Mouse (Mus musculus) cerebellum, adult 11 months (tissue): ENCODE measurements around the gene Nusap1.
A peak's percentile ranks its signal among the peaks of the same experiment; 100 is the strongest.
"Not testable (repeated sequence)": the region's sequence is repeated elsewhere in the genome, so short reads cannot be mapped to it uniquely, and the experiment has no call there.

ENCODE experiments used
- DNase-seq: peaks from one replicate; pipeline ENCODE4 v3.0.0; 2022

Nusap1 gene

DNA sequence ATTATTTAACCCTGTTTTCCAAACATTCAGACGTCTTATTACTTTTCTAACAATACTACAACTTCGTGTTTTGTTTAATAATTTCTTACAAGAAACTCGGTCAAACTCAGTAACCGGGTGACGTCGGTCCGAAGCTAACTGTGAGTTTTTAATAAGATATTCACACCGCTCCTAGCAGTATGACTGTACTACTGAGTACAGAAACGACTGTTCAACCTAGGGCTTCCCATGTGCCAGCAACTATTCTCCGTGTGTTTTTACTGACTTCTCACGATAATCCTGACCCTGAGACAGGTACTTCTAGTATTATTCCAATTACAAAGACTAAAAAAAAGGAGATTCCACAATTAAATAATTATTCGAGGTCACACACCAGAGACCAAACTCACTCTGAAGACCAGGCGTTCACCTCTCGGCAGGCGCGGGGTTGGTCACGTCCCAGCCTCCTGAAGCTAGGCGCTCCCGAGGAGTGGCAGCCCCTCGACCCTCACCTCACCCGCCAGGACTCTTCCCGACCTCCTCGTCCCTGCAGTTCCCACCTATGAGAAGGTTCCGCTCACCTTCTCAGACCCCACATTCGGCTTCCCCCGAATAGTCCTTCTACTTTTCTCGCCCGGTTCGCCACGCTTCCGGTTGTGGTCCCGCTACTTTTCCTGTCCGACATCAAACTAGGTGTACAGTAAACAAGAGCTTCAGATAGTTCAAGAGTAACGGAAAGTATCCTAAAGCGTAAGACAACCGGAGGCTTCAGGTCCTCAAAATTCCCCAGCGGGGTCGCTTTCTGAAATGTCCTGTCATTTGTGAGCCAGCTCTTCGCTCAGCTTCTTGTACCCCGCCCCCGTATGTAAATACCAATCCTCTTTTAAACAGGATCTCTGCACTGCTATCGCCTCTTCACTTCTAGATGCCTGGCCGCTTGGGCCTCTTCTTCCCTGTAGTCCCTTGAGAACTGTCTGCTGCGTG is 44.4 kb downstream of the Nusap1 start, which contains the start of gene Ndufaf1:
TSS of gene Ndufaf1 (minus strand) at position 608 of the 963 bp plus-strand sequence.
- peak; percentile 77 for DNase-seq

DNA sequence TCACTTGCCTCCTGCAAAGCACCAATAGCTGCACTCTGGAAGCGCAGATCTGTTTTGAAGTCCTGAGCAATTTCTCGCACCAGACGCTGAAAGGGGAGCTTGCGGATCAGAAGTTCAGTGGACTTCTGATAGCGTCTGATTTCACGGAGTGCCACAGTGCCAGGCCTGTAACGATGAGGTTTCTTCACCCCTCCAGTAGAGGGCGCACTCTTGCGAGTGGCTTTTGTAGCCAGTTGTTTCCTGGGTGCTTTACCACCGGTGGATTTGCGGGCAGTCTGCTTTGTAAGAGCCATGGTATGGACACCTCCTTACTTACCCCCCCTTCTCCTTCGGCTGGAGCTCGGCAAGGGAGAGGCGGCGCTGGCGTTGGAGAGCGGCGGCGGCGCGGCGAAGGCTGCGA is 47.6 kb downstream of the Nusap1 start:
- DNase-seq, result not testable (repeated sequence)

DNA sequence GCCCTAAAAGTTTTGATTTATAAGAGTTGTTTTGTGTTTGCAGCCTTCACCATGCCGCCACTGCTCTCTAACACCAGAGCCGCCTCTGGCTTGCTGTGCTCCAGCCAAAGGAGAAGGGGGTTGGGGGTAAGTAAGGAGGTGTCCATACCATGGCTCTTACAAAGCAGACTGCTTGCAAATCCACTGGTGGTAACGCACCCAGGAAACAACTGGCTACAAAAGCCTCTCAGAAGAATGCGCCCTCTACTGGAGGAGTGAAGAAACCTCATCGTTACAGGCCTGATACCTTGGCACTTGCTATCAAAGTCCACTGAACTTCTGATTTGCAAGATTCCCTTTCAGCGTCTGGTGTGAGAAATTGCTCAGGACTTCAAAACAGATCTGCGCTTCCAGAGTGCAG is 50.9 kb downstream of the Nusap1 start:
- no peak for DNase-seq

DNA sequence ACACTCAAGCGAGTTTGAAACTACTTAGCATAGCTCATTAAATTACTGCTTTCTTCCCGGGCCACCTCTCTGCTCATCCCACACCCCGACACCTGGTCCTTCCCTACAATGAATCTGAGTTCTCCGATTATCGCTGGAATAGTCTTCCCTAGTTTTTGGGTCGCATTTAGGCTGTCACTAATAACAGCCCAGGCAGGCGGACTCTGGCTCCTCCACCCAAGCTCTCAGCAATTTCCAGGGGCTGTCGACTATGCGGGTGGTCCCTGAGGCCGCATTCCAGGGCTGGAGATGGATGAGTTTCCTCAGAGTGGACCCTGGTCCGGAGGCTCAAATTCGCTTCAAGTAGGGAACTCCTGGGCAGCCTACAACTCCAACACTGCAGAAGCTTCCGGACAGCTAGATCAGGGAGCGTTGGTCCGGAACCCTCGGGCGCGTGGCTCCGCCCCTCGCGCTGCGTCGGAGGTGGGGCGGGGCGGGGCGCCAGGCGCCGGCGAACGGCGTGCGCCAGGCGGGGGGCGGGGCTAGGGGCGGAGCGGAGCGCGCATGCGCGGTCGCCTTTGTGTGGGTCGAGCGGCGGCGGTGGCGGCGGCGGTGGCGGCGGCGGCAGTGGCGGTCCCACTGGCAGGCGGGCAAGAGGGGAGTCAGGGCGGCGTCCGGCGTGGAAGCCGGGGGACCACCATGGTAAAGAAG is 56.6 kb downstream of the Nusap1 start, which contains the start of gene Rtf1:
TSS of gene Rtf1 (plus strand) at position 544 of the 690 bp plus-strand sequence.
- DNase-seq, result peak; percentile 93

DNA sequence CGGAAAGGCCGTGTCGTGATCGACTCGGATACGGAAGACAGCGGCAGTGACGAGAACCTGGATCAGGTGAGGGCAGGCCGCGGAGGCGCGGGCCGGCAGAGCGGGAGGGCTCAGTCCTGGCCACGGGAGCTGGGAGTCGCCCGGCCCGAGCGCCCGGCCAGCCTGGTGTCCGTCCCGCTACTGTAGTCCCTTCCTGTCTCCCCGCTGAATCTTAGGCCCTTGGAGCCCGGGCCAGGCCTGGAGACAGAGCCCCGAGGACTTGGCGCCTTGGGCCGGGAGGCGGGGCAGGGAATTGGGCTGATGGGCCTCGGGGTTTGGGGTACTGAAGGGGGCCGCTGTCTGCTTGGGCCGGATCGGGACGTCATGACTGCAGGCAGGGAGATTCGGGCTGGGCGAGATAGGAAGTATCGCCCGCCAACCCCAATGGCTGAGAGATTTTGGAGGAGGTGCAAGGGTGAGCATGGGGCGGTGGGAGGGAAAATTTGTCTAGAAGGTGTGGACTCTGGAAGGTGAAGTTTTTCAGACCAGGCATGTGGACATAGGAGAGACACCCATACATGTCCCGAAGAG is 57.2 kb downstream of the Nusap1 start:
- no peak for DNase-seq

GRCm38 (mm10) chr2:119675831-119676230 is 57.7 kb downstream of the Nusap1 start:
- no peak for DNase-seq

DNA sequence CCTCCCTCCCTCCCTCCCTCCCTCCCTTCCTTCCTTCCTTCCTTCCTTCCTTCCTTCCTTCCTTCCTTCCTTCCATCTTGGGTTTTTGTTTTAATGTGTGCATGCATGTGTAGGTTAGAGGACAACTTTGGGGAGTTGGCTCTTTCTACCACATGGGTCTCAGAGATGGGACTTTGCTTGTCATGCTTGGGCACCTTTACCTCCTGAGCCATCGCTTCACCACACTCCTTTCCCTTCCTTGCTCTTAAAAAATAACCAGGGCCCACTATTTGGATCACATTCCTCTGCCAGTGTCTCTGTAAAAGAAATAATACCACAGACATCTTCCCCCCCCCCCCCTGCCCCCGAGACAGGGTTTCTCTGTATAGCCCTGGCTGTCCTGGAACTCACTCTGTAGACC is 65.6 kb downstream of the Nusap1 start:
- no peak for DNase-seq

GRCm38 (mm10) chr2:119692003-119692701 is 74.1 kb downstream of the Nusap1 start:
- DNase-seq, result no peak

DNA sequence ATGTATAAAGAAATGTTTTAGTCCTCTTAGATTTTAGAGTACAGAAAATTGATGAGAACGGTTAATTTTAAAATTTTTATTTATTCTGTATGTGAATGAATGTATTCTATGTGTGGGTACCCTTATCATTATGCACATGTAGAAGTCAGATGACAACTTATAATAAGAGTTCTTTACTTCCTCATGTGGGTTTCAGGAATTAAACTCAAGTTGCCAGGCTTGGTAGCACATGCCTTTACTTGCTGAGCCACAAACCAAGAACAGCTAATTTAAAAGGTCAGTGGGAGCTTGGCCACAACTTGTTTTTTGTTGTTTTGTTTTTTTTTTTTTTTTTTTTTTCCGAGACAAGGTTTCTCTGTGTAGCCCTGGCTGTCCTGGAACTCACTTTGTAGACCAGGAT is 76.7 kb downstream of the Nusap1 start:
- no peak for DNase-seq

- DNase-seq, result no peak
Observed at GRCm38 (mm10) chr2:119696111-119696510, 78.0 kb downstream of the Nusap1 start.

GRCm38 (mm10) chr2:119698472-119698871 is 80.4 kb downstream of the Nusap1 start:
- no peak for DNase-seq

DNA sequence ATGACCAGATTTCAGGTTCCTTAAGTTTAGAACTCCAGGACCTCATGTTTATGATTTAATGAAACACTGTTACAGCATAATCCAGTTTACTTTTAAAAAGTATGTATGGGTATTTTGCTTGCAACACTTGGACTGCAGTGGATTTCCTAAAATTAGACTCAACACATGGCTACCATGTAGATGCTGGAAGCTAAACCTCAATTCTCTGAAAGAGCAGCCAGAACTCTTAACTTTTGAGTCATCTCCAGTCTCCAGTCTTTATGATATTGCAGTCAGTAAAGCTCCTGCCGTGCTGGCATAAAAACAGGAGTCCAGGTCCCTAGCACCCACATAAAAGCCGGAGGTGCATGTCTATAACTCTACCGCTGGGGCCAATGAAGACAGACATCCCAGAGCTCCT is 81.9 kb downstream of the Nusap1 start:
- no peak for DNase-seq
